Mouse (Mus musculus) frontal cortex, adult 2 months (tissue): Measurements from ENCODE around the gene Pcnx. TPM values are rescaled to one million over a fixed set of nuclear protein-coding genes. Genes with fewer than 3 reads are reported as not detected.

ENCODE experiments used
- polyA plus RNA-seq: library from polyadenylated mRNA; depleted of rRNA; stranded (reverse); fragments of >200 nt; gene quantifications from 2 replicates; pipeline ENCODE4 v1.2.3, GENCODE M21; 2012; rRNA removed

The Pcnx gene
- polyA plus RNA-seq, 1 experiment: 36.9 TPM

Other genes starting within 250 kb of the Pcnx start
- 20.9 and 22.5 TPM in 2 replicates for gene Ttc9, start 228.8 kb upstream of the Pcnx start, polyA plus RNA-seq
- 10.7 and 14.2 TPM in 2 replicates for gene Map3k9, start 78.8 kb upstream of the Pcnx start, polyA plus RNA-seq